Mouse (Mus musculus): ENCODE results near the gene March11.

The March11 gene

DNA sequence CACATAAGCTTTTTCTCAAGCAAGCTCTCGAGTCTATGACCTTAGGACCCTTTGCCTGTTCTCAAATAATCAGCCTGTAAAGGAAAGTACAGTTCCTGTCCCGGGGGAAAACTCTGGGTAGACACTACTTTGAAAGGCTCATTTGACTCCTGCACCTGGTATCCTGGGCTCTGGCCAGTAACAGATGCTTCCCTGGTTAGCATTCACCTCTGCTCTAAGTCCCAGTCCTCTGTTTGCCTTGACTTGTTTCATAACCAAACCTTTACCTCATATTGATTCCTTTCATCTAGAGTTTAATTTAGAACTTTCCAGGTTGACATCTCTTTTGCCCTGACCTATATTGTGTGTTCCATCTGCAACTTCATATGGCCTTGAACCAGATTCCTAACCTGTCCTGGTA lies 68.5 kb downstream of the March11 start:
- Histone ChIP-seq H3K36me3 (ENCODE audit: insufficient read depth, low read length) (no peaks in the 10 kb centered on the region), H3K27me3 (ENCODE audit: insufficient read depth, low read length) (no peaks in the 10 kb centered on the region), H3K4me1 (replicated peaks; ENCODE audit: low read depth, low read length) (no peaks in the 10 kb centered on the region), H3K9me3 (ENCODE audit: low read length) (no peaks in the 10 kb centered on the region), H3K4me3 (replicated peaks; ENCODE audit: low read length) (no peak overlapping the region)
- no peak for TF ChIP-seq CTCF (conservative IDR thresholded peaks at IDR 0.05; ENCODE audit: low read length)
- TF ChIP-seq POU5F1 (IDR thresholded peaks at IDR 0.05; ENCODE audit: borderline replicate concordance, low read length) = no peak
- TF ChIP-seq NANOG (IDR thresholded peaks at IDR 0.05; ENCODE audit: borderline replicate concordance, low read length) = no peak

DNA sequence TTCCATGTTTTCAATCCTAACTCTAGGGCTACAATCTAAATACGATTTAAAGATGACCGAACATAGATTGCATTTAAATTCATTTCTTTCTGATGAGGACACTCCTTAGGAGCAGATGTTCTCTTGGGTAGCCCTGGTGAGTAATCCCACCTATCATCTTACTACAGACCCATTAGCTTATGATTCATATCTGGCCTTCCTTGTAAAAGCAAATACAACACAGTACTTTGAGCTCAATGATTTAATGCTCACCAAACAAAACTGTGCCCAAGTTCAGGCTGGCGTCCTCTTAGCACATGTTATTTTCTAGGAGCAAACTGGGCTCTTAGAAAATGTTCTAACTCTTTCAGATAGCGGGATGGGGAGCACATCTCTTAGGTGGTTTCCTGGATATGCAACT lies 70.0 kb downstream of the March11 start:
- Histone ChIP-seq H3K4me3 (replicated peaks; ENCODE audit: low read length) (no peak overlapping the region), H3K36me3 (ENCODE audit: insufficient read depth, low read length) (no peaks in the 10 kb centered on the region), H3K9me3 (ENCODE audit: low read length) (no peaks in the 10 kb centered on the region), H3K4me1 (replicated peaks; ENCODE audit: low read depth, low read length) (no peaks in the 10 kb centered on the region), H3K27me3 (ENCODE audit: insufficient read depth, low read length) (no peaks in the 10 kb centered on the region)
- TF ChIP-seq POU5F1 (IDR thresholded peaks at IDR 0.05; ENCODE audit: borderline replicate concordance, low read length) (no peak), NANOG (IDR thresholded peaks at IDR 0.05; ENCODE audit: borderline replicate concordance, low read length) (no peak), CTCF (conservative IDR thresholded peaks at IDR 0.05; ENCODE audit: low read length) (no peak)

DNA sequence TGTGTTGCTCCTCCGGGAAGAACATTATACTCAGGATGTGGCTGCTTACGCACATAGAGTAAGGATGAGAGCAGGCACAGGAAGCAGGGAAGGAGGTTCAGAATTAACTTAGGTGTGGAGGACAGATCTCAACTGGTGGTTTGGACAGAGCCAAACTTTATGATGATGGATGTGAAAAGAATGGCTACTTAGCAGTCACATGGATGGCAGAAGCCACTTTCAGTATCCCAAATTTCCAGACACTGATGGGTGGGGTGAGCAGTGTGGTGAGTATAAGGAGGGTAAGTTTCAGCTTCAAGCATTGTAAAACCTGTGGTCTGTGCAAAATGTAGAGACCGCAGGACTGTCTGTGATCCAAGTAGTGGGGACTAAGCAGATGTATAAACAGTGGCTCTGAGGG lies 71.0 kb downstream of the March11 start:
- TF ChIP-seq POU5F1 (IDR thresholded peaks at IDR 0.05; ENCODE audit: borderline replicate concordance, low read length) (no peak), NANOG (IDR thresholded peaks at IDR 0.05; ENCODE audit: borderline replicate concordance, low read length) (no peak), CTCF (conservative IDR thresholded peaks at IDR 0.05; ENCODE audit: low read length) (no peak)
- H3K9me3 ChIP-seq (ENCODE audit: low read length) = no peaks in the 10 kb centered on the region
- no peak overlapping the region for H3K4me3 ChIP-seq (replicated peaks; ENCODE audit: low read length)
- H3K27me3 ChIP-seq (ENCODE audit: insufficient read depth, low read length) = no peaks in the 10 kb centered on the region
- H3K4me1 ChIP-seq (replicated peaks; ENCODE audit: low read depth, low read length) = no peaks in the 10 kb centered on the region
- H3K36me3 ChIP-seq (ENCODE audit: insufficient read depth, low read length) = no peaks in the 10 kb centered on the region

DNA sequence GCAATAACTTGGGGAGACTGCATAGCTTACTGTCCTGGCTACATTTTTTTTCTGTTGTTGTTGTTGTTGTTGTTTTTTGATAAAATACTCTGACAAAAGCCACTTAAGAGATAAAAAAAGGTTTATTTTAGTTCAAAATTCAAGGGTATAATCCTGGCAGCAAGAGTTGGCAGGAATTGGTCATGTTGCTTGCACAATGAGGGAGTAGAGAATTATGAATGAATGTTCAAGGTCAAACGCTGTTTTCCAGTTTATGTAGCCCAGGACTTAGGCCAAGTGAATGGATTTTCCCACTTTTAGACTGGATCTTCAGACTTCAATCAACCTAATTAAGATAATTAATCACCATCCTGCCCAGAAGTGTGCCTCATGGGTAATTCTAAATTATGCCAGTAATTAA lies 72.0 kb downstream of the March11 start:
- Histone ChIP-seq H3K4me1 (replicated peaks; ENCODE audit: low read depth, low read length) (no peaks in the 10 kb centered on the region), H3K4me3 (replicated peaks; ENCODE audit: low read length) (no peak overlapping the region), H3K36me3 (ENCODE audit: insufficient read depth, low read length) (no peaks in the 10 kb centered on the region), H3K9me3 (ENCODE audit: low read length) (no peaks in the 10 kb centered on the region), H3K27me3 (ENCODE audit: insufficient read depth, low read length) (no peaks in the 10 kb centered on the region)
- TF ChIP-seq NANOG (IDR thresholded peaks at IDR 0.05; ENCODE audit: borderline replicate concordance, low read length) (no peak), CTCF (conservative IDR thresholded peaks at IDR 0.05; ENCODE audit: low read length) (no peak), POU5F1 (IDR thresholded peaks at IDR 0.05; ENCODE audit: borderline replicate concordance, low read length) (no peak)

DNA sequence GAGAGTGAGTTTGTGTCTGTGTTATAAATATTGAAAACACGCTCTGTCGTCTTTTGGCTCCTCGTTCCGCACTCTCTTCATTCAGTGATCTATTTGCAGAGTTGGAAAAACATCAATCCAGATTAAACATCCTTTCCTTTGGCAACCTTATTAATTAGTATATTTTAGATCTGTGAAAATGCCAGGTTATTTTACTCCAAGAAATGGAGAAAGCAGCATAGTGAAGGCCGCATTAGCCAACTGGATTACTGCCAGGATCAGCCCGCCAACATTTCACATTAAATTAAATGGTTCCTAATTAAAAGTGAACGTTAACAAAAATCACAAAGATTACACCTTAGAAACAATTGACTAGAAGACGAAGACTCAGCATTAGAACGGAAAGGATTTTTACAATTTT lies 81.2 kb downstream of the March11 start:
- H3K36me3 ChIP-seq (ENCODE audit: insufficient read depth, low read length) = no peaks in the 10 kb centered on the region
- TF ChIP-seq POU5F1 (IDR thresholded peaks at IDR 0.05; ENCODE audit: borderline replicate concordance, low read length) = no peak
- TF ChIP-seq CTCF (conservative IDR thresholded peaks at IDR 0.05; ENCODE audit: low read length) = no peak
- TF ChIP-seq NANOG (IDR thresholded peaks at IDR 0.05; ENCODE audit: borderline replicate concordance, low read length) = no peak
- no peaks in the 10 kb centered on the region for H3K4me1 ChIP-seq (replicated peaks; ENCODE audit: low read depth, low read length)
- no peak overlapping the region for H3K4me3 ChIP-seq (replicated peaks; ENCODE audit: low read length)
- H3K9me3 ChIP-seq (ENCODE audit: low read length) = no peaks in the 10 kb centered on the region
- no peaks in the 10 kb centered on the region for H3K27me3 ChIP-seq (ENCODE audit: insufficient read depth, low read length)

DNA sequence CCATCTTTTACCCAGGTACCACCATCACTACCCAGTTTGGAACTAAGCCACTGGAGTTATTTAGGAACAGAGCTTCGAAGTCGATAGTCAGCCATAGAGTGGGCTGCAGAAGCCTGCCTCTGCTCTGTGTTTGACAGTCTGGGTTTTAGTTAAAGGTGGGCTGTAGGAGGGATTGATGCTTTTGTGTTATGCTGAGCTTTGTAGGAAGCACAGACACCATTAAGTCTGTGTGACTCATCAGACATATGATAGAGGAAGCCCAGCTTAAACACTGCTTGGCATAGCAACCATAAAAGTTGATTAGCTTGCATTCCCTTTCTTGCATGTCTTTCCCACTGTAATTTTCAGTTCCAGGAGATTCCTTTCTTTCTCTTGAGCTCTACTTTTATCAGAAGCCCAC lies 87.7 kb downstream of the March11 start:
- Histone ChIP-seq H3K36me3 (ENCODE audit: insufficient read depth, low read length) (no peaks in the 10 kb centered on the region), H3K27me3 (ENCODE audit: insufficient read depth, low read length) (no peaks in the 10 kb centered on the region), H3K4me1 (replicated peaks; ENCODE audit: low read depth, low read length) (no peaks in the 10 kb centered on the region), H3K9me3 (ENCODE audit: low read length) (no peaks in the 10 kb centered on the region), H3K4me3 (replicated peaks; ENCODE audit: low read length) (no peak overlapping the region)
- TF ChIP-seq NANOG (IDR thresholded peaks at IDR 0.05; ENCODE audit: borderline replicate concordance, low read length) (no peak), CTCF (conservative IDR thresholded peaks at IDR 0.05; ENCODE audit: low read length) (no peak)

DNA sequence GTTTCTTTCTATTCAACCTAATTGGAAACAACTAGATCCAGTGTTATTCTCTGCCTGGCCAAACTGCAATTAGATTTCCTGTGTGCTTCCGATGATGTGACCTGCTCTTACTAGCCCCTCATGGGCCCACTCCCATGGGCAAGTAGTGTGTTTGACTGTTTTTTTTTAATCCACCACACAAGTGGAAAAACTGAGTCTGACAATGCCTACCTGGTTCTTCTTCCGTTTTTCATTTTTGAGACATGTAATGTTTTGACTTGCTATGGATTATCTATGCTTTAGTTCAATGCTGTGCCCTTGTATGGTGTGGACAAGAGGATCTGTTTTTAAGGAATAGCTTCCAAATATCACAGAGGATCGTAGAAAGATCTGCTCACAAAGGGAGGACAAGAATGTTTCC lies 116.4 kb downstream of the March11 start:
- no peaks in the 10 kb centered on the region for H3K4me1 ChIP-seq (replicated peaks; ENCODE audit: low read depth, low read length)
- TF ChIP-seq CTCF (conservative IDR thresholded peaks at IDR 0.05; ENCODE audit: low read length) = no peak
- no peaks in the 10 kb centered on the region for H3K27me3 ChIP-seq (ENCODE audit: insufficient read depth, low read length)
- H3K9me3 ChIP-seq (ENCODE audit: low read length) = no peaks in the 10 kb centered on the region
- H3K4me3 ChIP-seq (replicated peaks; ENCODE audit: low read length) = no peak overlapping the region
- no peaks in the 10 kb centered on the region for H3K36me3 ChIP-seq (ENCODE audit: insufficient read depth, low read length)

DNA sequence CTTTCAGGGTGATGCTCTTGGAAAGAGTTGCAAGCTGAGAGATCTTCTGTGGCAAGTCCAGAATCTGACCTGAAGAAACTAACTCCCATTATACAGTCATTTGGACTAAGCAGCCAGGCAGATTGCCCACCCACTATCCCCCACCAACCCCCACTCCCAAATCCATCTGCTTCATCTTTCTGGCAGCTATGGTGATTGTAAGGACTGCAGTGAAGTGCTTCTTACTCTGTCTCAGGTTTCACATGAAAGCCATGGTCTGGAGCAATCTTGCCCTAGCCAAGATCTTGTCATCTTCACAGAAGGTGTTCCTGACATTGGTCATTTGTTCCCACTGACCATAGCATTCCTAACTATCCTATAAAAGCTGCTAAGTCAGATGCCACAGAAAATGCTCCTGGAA lies 117.4 kb downstream of the March11 start:
- Histone ChIP-seq H3K4me1 (replicated peaks; ENCODE audit: low read depth, low read length) (no peaks in the 10 kb centered on the region), H3K9me3 (ENCODE audit: low read length) (no peaks in the 10 kb centered on the region), H3K4me3 (replicated peaks; ENCODE audit: low read length) (no peak overlapping the region), H3K27me3 (ENCODE audit: insufficient read depth, low read length) (no peaks in the 10 kb centered on the region), H3K36me3 (ENCODE audit: insufficient read depth, low read length) (no peaks in the 10 kb centered on the region)
- TF ChIP-seq POU5F1 (IDR thresholded peaks at IDR 0.05; ENCODE audit: borderline replicate concordance, low read length) (no peak), CTCF (conservative IDR thresholded peaks at IDR 0.05; ENCODE audit: low read length) (no peak), NANOG (IDR thresholded peaks at IDR 0.05; ENCODE audit: borderline replicate concordance, low read length) (no peak)

DNA sequence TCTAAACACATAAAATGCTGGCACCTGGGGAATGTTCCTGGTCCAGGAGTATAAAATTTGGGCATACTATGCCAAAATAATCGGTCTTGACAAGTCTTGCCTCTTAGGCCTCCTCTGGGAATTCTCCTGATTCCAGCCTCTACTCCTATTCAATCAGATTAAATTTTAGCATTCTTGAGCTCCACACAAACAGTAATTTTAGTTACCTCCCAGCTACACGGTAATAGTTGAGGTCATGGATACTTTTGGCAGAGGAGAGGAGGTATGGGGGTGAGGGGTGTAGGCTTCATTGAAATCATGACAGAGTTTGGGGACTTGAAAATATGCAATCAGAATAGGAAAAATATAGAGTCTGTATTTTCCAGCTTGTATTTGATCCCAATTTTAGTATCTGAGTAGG lies 121.7 kb downstream of the March11 start:
- no peaks in the 10 kb centered on the region for H3K36me3 ChIP-seq (ENCODE audit: insufficient read depth, low read length)
- no peaks in the 10 kb centered on the region for H3K9me3 ChIP-seq (ENCODE audit: low read length)
- TF ChIP-seq POU5F1 (IDR thresholded peaks at IDR 0.05; ENCODE audit: borderline replicate concordance, low read length) (no peak), CTCF (conservative IDR thresholded peaks at IDR 0.05; ENCODE audit: low read length) (no peak), NANOG (IDR thresholded peaks at IDR 0.05; ENCODE audit: borderline replicate concordance, low read length) (no peak)
- H3K4me3 ChIP-seq (replicated peaks; ENCODE audit: low read length) = no peak overlapping the region
- no peaks in the 10 kb centered on the region for H3K27me3 ChIP-seq (ENCODE audit: insufficient read depth, low read length)
- H3K4me1 ChIP-seq (replicated peaks; ENCODE audit: low read depth, low read length) = no peaks in the 10 kb centered on the region
